Mouse (Mus musculus) kidney, postnatal 25 days (tissue): Measurements from ENCODE around the gene Uimc1.
A peak's percentile ranks its signal among the peaks of the same experiment; 100 is the strongest.
"Not testable (repeated sequence)": the region's sequence is repeated elsewhere in the genome, so short reads cannot be mapped to it uniquely, and the experiment has no call there.

ENCODE experiments used
- DNase-seq, 2 experiments: peaks; one replicate each; pipeline ENCODE4 v3.0.0; 2021; ENCODE audit warnings: mixed read lengths in 2 of 2

The Uimc1 gene

DNA sequence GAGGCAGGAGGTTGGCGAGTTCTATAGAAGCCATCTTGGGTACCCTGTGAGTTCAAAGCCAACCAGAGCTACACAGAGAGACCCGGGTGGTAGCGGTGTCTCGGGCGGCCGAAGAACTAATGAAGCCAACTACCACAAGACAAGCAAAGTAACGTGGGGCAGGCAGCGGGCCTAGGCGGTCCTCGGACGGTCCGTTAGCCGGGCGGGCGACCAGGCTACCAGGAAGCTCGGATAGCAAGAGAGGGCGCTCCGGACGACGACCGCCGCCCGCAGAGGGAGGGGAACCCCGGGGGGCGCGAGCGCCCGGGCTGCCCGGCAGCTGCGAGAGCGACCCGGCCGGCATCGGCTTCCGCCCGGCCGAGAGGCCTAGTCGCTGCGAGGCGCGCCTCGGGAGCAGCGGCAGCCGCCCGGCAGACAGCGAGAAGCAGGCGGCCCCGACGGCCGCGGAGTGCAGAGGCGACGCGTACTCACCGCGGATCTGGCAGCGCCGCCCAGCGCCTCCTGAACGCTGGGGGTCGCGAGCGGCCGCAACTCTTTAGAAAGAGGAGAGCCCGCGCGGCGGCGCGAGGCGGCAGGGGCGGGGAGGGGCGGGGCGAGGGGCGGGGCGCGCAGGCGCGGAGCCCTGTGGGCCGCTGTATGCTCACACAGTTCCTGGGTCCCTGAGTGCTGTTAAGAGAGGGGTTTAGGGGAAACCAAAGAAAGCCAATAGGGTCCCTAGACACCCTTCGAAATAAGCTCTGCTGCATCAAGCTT lies at the start of gene Uimc1:
Gene Uimc1 (minus strand): TSS at position 575 of the 753 bp plus-strand sequence.
- peak; percentile 82 to 92 for DNase-seq

DNA sequence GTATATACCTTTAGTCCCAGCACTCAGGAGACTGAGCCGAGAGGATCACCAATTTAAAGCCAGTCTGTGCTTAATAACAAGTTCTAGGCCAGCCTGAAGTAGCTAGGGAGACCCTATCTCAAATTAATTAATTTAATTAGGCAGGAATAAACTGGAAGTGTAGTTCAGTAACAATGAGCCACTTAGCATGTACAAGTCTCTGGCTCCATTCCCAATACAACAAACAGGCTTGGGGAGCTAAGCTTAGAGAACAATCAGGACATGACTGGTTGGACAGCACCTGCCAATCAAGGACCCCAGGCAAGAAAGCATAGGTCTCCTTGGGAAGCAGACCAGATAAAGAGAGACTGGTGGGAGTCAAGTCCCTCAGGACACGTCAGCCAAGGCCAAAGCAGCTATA lies 40.2 kb upstream of the Uimc1 start:
- DNase-seq = no peak

GRCm38 (mm10) chr13:55135382-55135781 lies 35.3 kb upstream of the Uimc1 start:
- peak in 1 of 2 experiments; percentile 39 for DNase-seq

- no peak for DNase-seq
Measured at GRCm38 (mm10) chr13:55133448-55133847, 33.3 kb upstream of the Uimc1 start, which contains the start of gene Gm17617. Gene Gm17617, minus strand, starts transcription at chr13:55133548.

GRCm38 (mm10) chr13:55124903-55125302 lies 24.8 kb upstream of the Uimc1 start:
- no peak for DNase-seq

DNA sequence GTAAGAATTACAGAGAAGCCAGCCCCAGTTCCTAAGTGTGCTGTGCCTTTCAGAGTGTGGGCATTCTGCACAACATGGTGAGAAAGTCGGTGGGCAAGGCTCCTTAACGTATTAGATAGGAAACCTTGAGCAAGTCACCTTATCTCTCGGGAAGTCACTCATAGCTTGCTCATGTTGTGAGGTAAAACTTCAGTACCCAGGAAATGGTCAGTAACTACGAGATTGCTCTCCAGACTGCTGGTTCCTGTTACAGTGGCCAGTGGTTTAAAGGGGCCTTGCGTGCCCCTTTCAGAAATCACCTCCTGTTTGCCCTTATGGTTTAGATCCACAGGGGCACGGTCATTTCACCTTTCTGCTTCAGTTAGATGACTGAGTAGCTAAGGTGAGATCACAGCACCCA lies 14.3 kb upstream of the Uimc1 start:
- no peak for DNase-seq

DNA sequence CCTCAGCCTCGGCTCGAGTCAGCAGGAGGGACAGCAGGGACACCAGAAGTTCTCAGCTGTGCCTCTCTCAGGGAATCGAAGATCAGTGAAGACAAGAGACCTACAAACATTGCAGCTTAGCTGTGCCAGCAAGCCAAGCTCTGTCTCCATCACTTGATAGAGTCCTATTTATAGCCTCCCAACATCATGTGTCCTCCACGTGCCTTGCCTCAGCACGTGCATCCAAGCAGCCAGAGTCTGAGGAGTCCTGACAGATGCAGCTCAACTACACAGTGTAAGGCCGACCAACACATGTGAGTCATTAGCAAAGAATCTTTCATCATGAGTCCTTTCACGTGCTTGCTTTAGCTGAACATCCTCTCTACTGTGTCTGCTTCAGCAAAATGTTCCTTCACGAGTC lies 7.6 kb upstream of the Uimc1 start:
- DNase-seq = no peak

DNA sequence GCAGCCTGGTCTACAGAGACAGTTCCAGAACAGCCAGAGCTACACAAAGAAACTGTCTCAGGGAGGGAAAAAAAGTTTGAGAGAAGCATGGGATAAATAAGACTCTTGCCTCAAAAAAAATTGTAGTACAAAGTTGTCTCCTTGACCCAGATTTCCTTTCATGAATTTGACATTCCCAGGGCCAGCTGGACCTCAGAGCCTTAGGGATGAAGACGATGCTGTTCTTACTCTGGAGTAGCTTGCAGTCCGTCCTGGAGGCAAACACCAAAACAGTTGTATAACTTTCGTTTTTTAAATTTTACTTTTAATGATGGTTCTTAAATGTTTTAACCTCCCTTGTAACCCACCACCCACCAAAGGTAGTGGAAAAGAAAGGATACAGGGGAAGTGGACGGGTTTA lies 7.0 kb upstream of the Uimc1 start:
- DNase-seq = no peak

GRCm38 (mm10) chr13:55105953-55106691 lies 6.0 kb upstream of the Uimc1 start:
- no peak for DNase-seq

GRCm38 (mm10) chr13:55105045-55105952 lies 5.2 kb upstream of the Uimc1 start, which contains the start of gene Zfp346:
Gene Zfp346, plus strand, starts transcription at chr13:55105311.
- DNase-seq = peak; percentile 98 to 99

- no peak for DNase-seq
Measured at GRCm38 (mm10) chr13:55103351-55103750, 3.3 kb upstream of the Uimc1 start.

GRCm38 (mm10) chr13:55102366-55102765 lies 2.3 kb upstream of the Uimc1 start:
- DNase-seq = no peak

DNA sequence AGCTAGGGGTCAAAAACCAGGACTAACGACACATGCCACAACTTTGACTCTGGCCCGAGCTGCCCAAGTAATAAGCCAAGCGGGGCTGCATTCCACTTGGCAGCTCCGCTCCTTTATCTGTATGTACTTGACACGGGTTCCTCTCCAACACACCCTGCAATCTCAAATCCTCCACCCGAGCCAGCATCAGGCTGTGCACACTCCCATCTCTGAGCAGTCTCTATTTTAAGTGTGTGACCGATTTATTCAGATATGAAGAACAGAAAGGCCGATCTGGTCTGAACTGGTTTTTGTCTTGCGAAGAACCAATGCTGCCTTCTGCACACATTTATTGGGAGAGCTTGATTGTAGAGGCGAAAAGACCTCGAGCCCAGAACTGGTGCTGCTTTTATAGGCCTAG lies 1.5 kb upstream of the Uimc1 start:
- DNase-seq = no peak

GRCm38 (mm10) chr13:55099066-55099725 lies 904 bp downstream of the Uimc1 start:
- DNase-seq = peak; percentile 16 to 54

DNA sequence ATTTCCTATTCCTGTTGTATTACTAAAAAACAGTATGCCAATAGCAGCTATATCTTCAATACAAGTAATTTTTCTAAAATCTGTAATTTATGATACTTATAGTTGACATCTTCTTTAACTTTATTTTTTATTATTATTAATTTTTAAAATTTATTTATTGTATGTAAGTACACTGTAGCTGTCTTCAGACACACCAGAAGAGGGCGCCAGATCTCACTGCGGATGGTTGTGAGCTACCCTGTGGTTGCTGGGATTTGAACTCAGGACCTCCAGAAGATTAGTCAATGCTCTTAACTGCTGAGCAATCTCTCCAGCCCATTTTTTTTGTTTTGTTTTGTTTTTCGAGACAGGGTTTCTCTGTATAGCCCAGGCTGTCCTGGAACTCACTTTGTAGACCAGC lies 2.3 kb downstream of the Uimc1 start:
- DNase-seq = not testable (repeated sequence)

- DNase-seq = no peak
Measured at GRCm38 (mm10) chr13:55092588-55092987, 7.5 kb downstream of the Uimc1 start.

DNA sequence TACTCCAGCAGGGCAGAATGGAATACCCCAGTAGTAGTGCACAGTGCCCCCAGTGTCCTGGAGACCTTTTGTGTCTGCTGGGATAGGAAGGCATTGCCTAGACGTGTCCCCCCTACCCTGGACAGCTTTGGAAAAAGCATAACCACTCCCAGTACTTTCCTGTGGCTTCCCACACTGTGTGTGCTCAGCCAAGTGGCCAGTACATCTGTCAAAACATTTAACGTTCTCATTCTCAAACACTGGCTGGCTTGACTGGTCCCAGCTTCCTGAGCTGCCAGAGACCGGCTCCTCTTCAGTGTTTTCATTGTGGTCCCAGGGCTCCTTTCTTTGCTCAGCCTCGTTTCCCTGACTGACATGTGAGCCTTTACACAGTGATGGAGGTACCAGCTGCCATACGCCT lies 24.5 kb downstream of the Uimc1 start:
- DNase-seq = no peak

DNA sequence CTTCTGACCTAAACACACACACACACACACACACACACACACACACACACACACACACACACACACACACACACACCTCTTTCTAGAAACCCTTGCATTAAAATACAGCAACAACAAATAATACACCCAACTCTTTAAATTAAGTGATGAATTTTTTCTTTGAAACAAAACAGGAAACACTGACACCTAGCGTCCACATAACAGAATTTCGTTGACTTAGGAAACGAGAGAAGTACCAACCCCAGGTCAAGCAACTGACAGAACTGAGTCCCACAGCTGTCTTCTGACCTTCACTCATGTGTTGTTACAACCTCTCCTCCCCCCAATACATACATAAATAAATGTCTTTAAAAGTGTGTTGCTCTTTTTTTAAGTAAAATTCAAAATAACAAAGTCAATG lies 28.8 kb downstream of the Uimc1 start:
- no peak for DNase-seq

GRCm38 (mm10) chr13:55069719-55070118 lies 30.4 kb downstream of the Uimc1 start:
- DNase-seq = no peak

GRCm38 (mm10) chr13:55063276-55063675 lies 36.8 kb downstream of the Uimc1 start:
- no peak for DNase-seq

- peak in 1 of 2 experiments; percentile 38 for DNase-seq
Measured at GRCm38 (mm10) chr13:55058042-55058441, 42.1 kb downstream of the Uimc1 start.

DNA sequence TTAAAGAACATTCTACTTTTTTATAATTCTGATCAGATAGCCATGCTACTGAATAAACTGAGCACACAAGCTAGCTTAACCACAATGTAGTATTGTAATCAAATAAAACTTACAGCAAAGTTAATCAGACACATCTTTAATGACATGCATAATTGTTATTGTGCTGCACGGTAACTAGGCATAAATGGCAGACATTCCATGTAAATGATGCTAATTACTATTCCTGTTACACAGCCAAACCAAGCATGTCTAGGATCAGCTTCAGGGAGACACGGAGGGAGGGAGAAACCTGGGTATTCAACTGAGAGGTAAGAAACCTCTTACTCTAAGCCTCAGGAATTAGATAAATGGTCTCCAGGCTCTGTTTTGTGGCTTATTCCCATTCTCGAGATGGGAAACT lies 52.4 kb downstream of the Uimc1 start:
- DNase-seq = no peak
